18 mouse cellular contexts compared by ENCODE assay signal in genomic region chr5:124167621-124168020, GRCm38 (mm10). TPM values are rescaled to one million over a fixed set of nuclear protein-coding genes. Genes with fewer than 3 reads are reported as not detected.
DNase-seq lines count a peak whose midpoint lies in the region; ATAC-seq and TF ChIP-seq lines count a peak whose summit lies in the region.
"Had no signal": no experiment of that assay in that cellular context is flagged by ENCODE, and none has a peak within 500 bp of the region (broad histone marks: within the 10 kb centered on the region; RNA-seq: fewer than 3 reads in every experiment).

No protein-coding gene starts in this region.

- H3K36me3 ChIP-seq in heart, embryonic 14.5 days (ENCODE audit: control insufficient read depth, insufficient read depth, low read length): 0 out of 2 replicates have a peak, but pooled peaks cover 3% of the 10 kb centered on the region
- H3K36me3 ChIP-seq in lung, embryonic 15.5 days: no peaks in the 10 kb centered on the region
- H3K36me3 ChIP-seq: embryonic facial prominence, embryonic 15.5 days; forebrain, embryonic 12.5 days; limb, embryonic 12.5 days; liver, embryonic 13.5 days; midbrain, embryonic 12.5 days had no signal

- intact Hi-C loops in heart, postnatal 14 days (cut with DNase I): loop anchor here (2.0 kb wide), 1 partner anchor 41 kb away; no protein-coding TSS in a partner anchor

- no peak for TF ChIP-seq CTCF in cerebellum, adult 2 months (IDR thresholded peaks at IDR 0.05; ENCODE audit: borderline replicate concordance, insufficient read depth, low read depth, low read length)

- no peak for DNase-seq in cerebellum, adult 2 months
- no peak for DNase-seq in cerebellum, adult 8-10 months
- no peak for DNase-seq in heart, postnatal 14 days
- DNase-seq in lung, postnatal 14 days: no peak
- peak; percentile 57 for DNase-seq in thymus, postnatal 4 days
- DNase-seq in thymus, postnatal 36 days: no peak
- DNase-seq: embryo, embryonic 11 days; liver, embryonic 13.5 days had no signal

- no peaks in the 10 kb centered on the region for H3K9me3 ChIP-seq in heart, embryonic 14.5 days (ENCODE audit: control insufficient read depth, low read length)
- no peaks in the 10 kb centered on the region for H3K9me3 ChIP-seq in lung, embryonic 15.5 days
- H3K9me3 ChIP-seq: embryonic facial prominence, embryonic 15.5 days; forebrain, embryonic 12.5 days; limb, embryonic 12.5 days; liver, embryonic 13.5 days; midbrain, embryonic 12.5 days had no signal

- ATAC-seq in heart, embryonic 14.5 days (ENCODE audit: insufficient number of reproducible peaks, insufficient read depth, low FRiP score, low read depth): no peak
- ATAC-seq in lung, embryonic 15.5 days (ENCODE audit: borderline replicate concordance, extremely low read depth, low FRiP score, low TSS enrichment): no peak
- ATAC-seq: intestine, postnatal 0 days had no signal

- H3K27me3 ChIP-seq in cerebellum, adult 2 months (ENCODE audit: control insufficient read depth, insufficient read depth, low read length): no peaks in the 10 kb centered on the region
- H3K27me3 ChIP-seq in heart, embryonic 14.5 days (ENCODE audit: control insufficient read depth, insufficient read depth, low read length): no peaks in the 10 kb centered on the region
- no peaks in the 10 kb centered on the region for H3K27me3 ChIP-seq in lung, embryonic 15.5 days
- H3K27me3 ChIP-seq: embryonic facial prominence, embryonic 15.5 days; forebrain, embryonic 12.5 days; limb, embryonic 12.5 days; liver, embryonic 13.5 days had no signal

- 68% methylated on average over 10 of the region's 10 CpGs for WGBS in cerebellum, adult 2 months
- 51% methylated on average over 10 of the region's 10 CpGs for WGBS in heart, embryonic 14.5 days
- 46% methylated on average over 10 of the region's 10 CpGs for WGBS in lung, embryonic 15.5 days

- peak overlapping the region; percentile 9; the same call in 1 of the 2 replicates for H3K9ac ChIP-seq in heart, embryonic 14.5 days (ENCODE audit: low read length)
- H3K9ac ChIP-seq in lung, embryonic 15.5 days: no peak overlapping the region
- H3K9ac ChIP-seq: embryonic facial prominence, embryonic 15.5 days; forebrain, embryonic 12.5 days; hindbrain, embryonic 14.5 days; limb, embryonic 12.5 days; liver, embryonic 13.5 days; midbrain, embryonic 12.5 days had no signal

- H3K4me2 ChIP-seq in heart, embryonic 14.5 days (ENCODE audit: low read length): no peak overlapping the region
- H3K4me2 ChIP-seq in lung, embryonic 15.5 days: no peak overlapping the region
- H3K4me2 ChIP-seq: embryonic facial prominence, embryonic 15.5 days; forebrain, embryonic 12.5 days; hindbrain, embryonic 14.5 days; limb, embryonic 12.5 days; liver, embryonic 13.5 days; midbrain, embryonic 12.5 days had no signal

- TF ChIP-seq POLR2A in cerebellum, adult 2 months (IDR thresholded peaks at IDR 0.05; ENCODE audit: borderline replicate concordance, insufficient read depth, low read length): no peak

- no peak overlapping the region for H3K4me3 ChIP-seq in cerebellum, adult 2 months (replicated peaks; ENCODE audit: insufficient read depth, low read depth, low read length)
- no peak overlapping the region for H3K4me3 ChIP-seq in heart, embryonic 14.5 days (ENCODE audit: control insufficient read depth in 1 of 2, insufficient read depth in 1 of 2, low read depth in 1 of 2, low read length in 2 of 2)
- H3K4me3 ChIP-seq in lung, embryonic 15.5 days: no peak overlapping the region
- H3K4me3 ChIP-seq: embryonic facial prominence, embryonic 15.5 days; forebrain, embryonic 12.5 days; limb, embryonic 12.5 days; liver, embryonic 13.5 days; midbrain, embryonic 12.5 days had no signal

- H3K4me1 ChIP-seq in cerebellum, adult 2 months (ENCODE audit: control insufficient read depth, insufficient read depth, low read length): peaks cover 81% of the 10 kb centered on the region
- H3K4me1 ChIP-seq in heart, embryonic 14.5 days (ENCODE audit: control insufficient read depth in 2 of 2, insufficient read depth in 2 of 2, low read length in 2 of 2): peaks cover 62 to 90% of the 10 kb centered on the region in 2 experiments
- H3K4me1 ChIP-seq in lung, embryonic 15.5 days: peaks cover 44% of the 10 kb centered on the region

- peak overlapping the region; percentile 49; the same call in 1 of the 2 replicates for H3K27ac ChIP-seq in cerebellum, adult 2 months (ENCODE audit: insufficient read depth, low read length)
- H3K27ac ChIP-seq in heart, embryonic 14.5 days (replicated peaks in 1 of 2; ENCODE audit: control insufficient read depth in 1 of 2, insufficient read depth in 1 of 2, low read depth in 2 of 2, low read length in 2 of 2): peak overlapping the region; percentile 19; a peak in 3 of 4 replicates
- H3K27ac ChIP-seq in lung, embryonic 15.5 days: peak overlapping the region; percentile 52
- H3K27ac ChIP-seq: hindbrain, embryonic 14.5 days; kidney, postnatal 0 days; limb, embryonic 12.5 days; liver, embryonic 13.5 days; macrophage; midbrain, embryonic 12.5 days had no signal

RNA-seq across cellular contexts. Expression of gene Arl6ip4, which starts 51.7 kb away (rescaled TPM):
- polyA plus RNA-seq in cerebellum, adult 2 months (2012; rRNA removed): 81.6 and 91.0 TPM in 2 replicates
- polyA plus RNA-seq in heart, embryonic 14.5 days (2014; fragmentation: Nextera tagmentation; extraction: Ambion mirVana): 63.0 and 66.2 TPM in 2 replicates
- 10 to 100 TPM; 42.1 to 49.0 TPM for total RNA-seq in heart, postnatal 14 days (2021)
- 105 and 107 TPM in 2 replicates for polyA plus RNA-seq in lung, embryonic 15.5 days (2015; fragmentation: Nextera tagmentation; extraction: Ambion mirVana)

RNA-seq across cellular contexts. Expression of gene Ogfod2, which starts 55.5 kb away (rescaled TPM):
- 47.2 and 52.7 TPM in 2 replicates for polyA plus RNA-seq in cerebellum, adult 2 months (2012; rRNA removed)
- 15.0 and 15.6 TPM in 2 replicates for polyA plus RNA-seq in heart, embryonic 14.5 days (2014; fragmentation: Nextera tagmentation; extraction: Ambion mirVana)
- total RNA-seq in heart, postnatal 14 days (2021): 10 to 100 TPM; 13.0 to 13.3 TPM
- 26.5 and 27.6 TPM in 2 replicates for polyA plus RNA-seq in lung, embryonic 15.5 days (2015; fragmentation: Nextera tagmentation; extraction: Ambion mirVana)
